Mouse (Mus musculus) erythroid progenitor cell, adult 5-6 weeks (primary cell): ENCODE measurements at regions not wholly inside any gene's neighbourhood (a gene's known extent, or its start where the extent isn't known, plus 50 kb on each side); places are given as distances from the start of the nearest gene placed in this dataset.

Experiments
- ATAC-seq: replicated peaks from 2 replicates; pipeline ENCODE4 v1.8.0; 2016; ENCODE audit warnings: moderate number of reproducible peaks, mild to moderate bottlenecking, moderate TSS enrichment, inconsistent platforms; ENCODE audit not compliant: poor library complexity, low FRiP score, severe bottlenecking

GRCm38 (mm10) chr16:30118876-30119275 is 54.7 kb downstream of the Hes1 start:
- ATAC-seq = no peak

- no peak for ATAC-seq
These were observed 56.4 kb downstream of the Hes1 start for GRCm38 (mm10) chr16:30120330-30121265.

GRCm38 (mm10) chr16:30121596-30121995 is 57.4 kb downstream of the Hes1 start:
- no peak for ATAC-seq

DNA sequence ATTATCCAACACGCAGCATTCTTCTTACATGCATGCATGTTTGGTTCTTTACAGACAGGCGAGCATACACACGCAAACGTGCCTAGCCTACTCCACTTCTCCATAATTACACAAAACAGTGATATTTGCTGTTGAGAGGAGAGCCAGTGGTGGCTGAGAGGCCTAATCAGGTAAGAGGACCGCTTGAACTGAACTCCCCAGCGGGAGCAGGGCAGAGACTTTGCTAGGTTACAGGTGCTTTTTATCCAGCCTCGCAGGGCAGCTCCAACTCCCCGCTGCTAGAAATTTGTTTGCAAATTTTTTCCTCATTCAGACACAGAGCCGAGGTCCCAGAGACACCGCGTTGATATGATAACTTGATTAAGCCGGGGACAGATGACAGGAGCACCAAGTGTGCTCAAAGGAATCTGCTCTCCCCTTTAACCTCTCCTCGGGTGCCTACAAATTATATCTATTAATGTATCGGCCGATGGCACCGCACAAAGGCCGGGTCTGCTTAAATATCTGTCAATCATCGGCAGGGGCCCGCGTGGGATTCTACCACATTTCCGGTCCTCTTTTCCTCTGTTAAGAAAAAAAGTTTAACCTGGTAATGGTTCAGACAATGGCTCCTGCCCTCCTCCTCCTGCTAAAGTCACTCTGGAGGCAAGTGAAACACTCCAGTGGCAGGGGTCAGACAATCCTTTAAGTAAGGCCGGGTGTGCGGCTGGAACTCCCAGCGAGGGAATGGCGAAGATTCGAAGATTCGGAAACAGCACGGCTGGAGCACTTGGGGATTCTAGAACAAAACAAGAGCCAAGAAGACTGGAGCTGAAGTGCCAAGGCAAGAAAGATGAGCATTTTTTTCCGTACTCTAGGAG is 58.3 kb downstream of the Hes1 start:
- no peak for ATAC-seq

DNA sequence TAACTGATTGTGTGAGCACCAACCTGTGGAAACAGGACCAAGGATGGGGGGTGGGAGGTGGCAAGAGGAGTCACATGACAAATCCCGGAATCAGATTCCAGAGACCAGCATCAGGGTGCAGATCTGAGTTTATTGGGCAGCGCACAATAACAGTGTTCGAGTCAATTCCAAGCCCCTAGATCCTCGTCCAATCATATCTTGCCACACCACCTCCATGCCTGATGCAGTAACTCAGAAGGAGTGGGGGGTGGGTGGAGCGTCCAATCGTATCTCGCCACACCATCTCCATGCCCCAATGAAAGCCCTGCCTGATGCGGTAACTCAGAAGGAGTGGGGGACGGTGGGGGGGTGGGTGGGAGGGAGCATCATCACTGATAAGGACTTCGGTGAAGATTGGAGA is 62.8 kb downstream of the Hes1 start:
- no peak for ATAC-seq

GRCm38 (mm10) chr16:30128787-30129186 is 64.6 kb downstream of the Hes1 start:
- no peak for ATAC-seq

DNA sequence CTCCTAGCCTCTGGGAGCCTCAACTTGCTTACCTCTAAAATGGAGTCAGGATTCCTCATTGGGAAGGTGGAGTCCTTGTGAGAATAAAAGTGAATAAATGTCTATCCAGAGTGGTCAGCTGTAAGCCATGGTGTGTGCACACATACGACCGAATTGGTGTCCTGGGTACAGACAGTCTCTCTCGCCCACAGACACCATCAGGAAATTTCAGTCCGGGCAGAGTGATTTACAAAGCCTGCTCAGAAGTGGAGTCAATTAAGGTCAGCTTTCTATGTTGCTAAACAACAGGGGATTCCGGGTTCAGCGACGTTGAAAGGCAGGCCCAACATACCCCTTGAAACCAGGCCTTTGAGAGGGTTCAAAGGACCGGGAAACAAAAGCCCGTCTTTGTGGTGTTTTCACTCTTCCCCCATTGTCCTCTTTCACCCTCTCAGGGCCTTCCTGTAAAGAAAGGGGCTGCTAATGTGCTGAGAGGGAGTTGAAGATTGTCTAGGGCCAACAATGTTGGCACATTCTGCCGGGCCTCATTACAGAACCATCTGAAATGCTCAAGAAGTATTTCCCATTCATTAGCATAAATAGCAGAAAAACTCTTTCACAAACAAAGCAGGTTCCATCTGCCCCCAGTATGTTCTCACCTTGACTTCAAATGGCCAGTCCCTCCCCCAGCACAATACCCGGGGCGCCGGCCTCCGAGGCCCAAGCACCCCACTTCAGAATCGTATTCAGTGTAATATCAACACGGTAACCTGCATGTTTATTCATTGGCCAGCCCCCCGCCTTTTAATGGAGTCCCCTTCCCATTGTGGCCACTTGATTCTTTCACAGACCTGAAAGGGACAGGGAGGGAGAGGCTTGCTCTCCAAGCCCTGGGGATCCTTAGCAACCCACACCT is 65.3 kb downstream of the Hes1 start:
- no peak for ATAC-seq

GRCm38 (mm10) chr16:30130113-30130471 is 65.9 kb downstream of the Hes1 start:
- no peak for ATAC-seq

- no peak for ATAC-seq
These were observed 67.9 kb downstream of the Hes1 start for GRCm38 (mm10) chr16:30132086-30132485.

- no peak for ATAC-seq
These were observed 70.5 kb downstream of the Hes1 start for GRCm38 (mm10) chr16:30134642-30135165.

GRCm38 (mm10) chr16:30136849-30137248 is 72.7 kb downstream of the Hes1 start:
- no peak for ATAC-seq

DNA sequence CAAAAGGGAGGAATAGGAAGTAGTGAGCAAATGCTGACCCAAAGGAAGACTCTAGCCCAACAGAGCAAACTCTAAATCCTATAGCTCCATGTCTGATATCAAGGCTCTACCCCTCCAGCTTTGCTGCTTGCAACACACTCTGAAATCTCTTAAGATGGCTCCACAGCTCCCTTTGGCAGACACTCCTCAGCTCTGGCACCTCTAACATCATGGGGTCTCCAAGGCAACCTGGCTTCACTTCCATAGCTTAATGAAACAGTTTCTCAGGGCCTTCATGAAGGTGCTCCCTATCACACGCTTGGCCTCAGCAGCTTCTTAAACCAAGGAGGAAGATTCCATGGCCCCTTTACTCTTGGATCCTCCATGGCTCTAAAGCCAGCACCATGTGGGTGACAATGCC is 73.6 kb downstream of the Hes1 start:
- ATAC-seq = no peak

- ATAC-seq = no peak
These were observed 80.8 kb downstream of the Hes1 start for GRCm38 (mm10) chr16:30144818-30145464.

GRCm38 (mm10) chr16:30145465-30146207 is 81.5 kb downstream of the Hes1 start:
- 0 out of 2 replicates have a peak, but pooled peaks have one; percentile 46 for ATAC-seq

GRCm38 (mm10) chr16:30146208-30146525 is 82.0 kb downstream of the Hes1 start:
- ATAC-seq = no peak

GRCm38 (mm10) chr16:30147296-30147695 is 83.1 kb downstream of the Hes1 start:
- ATAC-seq = no peak

GRCm38 (mm10) chr16:30151104-30151503 is 86.9 kb downstream of the Hes1 start:
- ATAC-seq = no peak

- no peak for ATAC-seq
These were observed 90.9 kb downstream of the Hes1 start for GRCm38 (mm10) chr16:30155070-30155469.
